Mouse (Mus musculus) kidney, embryonic 14.5 days (tissue): ENCODE measurements around the gene 1700122O11Rik. TPM values are rescaled to one million over a fixed set of nuclear protein-coding genes. Genes with fewer than 3 reads are reported as not detected.

Experiments
- ATAC-seq: fragments of 200-750 bp; cut with Nextera tagmentation; 2 replicates; pipeline ENCODE4 v1.8.0; 2017; ENCODE audit warnings: moderate number of reproducible peaks, mild to moderate bottlenecking, moderate TSS enrichment, moderate library complexity; ENCODE audit not compliant: low FRiP score, low TSS enrichment
- H3K27ac ChIP-seq: fragments of 300-500 bp; sonication (generic); 2 replicates; pipeline ENCODE4 v1.5.1; 2014; ENCODE audit warnings: low read depth, mild to moderate bottlenecking, low read length, moderate library complexity, mixed read lengths
- H3K27me3 ChIP-seq: fragments of 300-500 bp; sonication (generic); 2 replicates; pipeline ENCODE4 v1.6.1; 2014; ENCODE audit warnings: mild to moderate bottlenecking, low read length; ENCODE audit not compliant: control insufficient read depth, insufficient read depth
- H3K36me3 ChIP-seq: fragments of 300-500 bp; sonication (generic); 2 replicates; pipeline ENCODE4 v1.6.1; 2014; ENCODE audit warnings: low read length, mixed read lengths; ENCODE audit not compliant: control insufficient read depth, insufficient read depth
- H3K4me1 ChIP-seq: fragments of 300-500 bp; sonication (generic); 2 replicates; pipeline ENCODE4 v1.6.1; 2014; ENCODE audit warnings: low read length, mixed read lengths; ENCODE audit not compliant: control insufficient read depth, insufficient read depth
- H3K4me2 ChIP-seq: fragments of 300-500 bp; sonication (generic); replicated peaks from 2 replicates; pipeline ENCODE4 v1.6.1; 2014; ENCODE audit warnings: low read depth, mild to moderate bottlenecking, low read length
- H3K4me3 ChIP-seq: fragments of 300-500 bp; sonication (generic); 2 replicates; pipeline ENCODE4 v1.5.1; 2014; ENCODE audit warnings: mild to moderate bottlenecking, low read length
- H3K9ac ChIP-seq: fragments of 300-500 bp; sonication (generic); 2 replicates; pipeline ENCODE4 v1.6.1; 2014; ENCODE audit warnings: low read depth, mild to moderate bottlenecking, low read length, moderate library complexity
- H3K9me3 ChIP-seq: fragments of 300-500 bp; sonication (generic); 2 replicates; pipeline ENCODE4 v1.6.1; 2016; ENCODE audit warnings: low read length; ENCODE audit not compliant: control insufficient read depth
- WGBS: fragments of 180-500 bp; shearing (Covaris S2); extraction: QIAGEN DNeasy Blood & Tissue Kit; methylation state at CpG from one replicate; pipeline ENCODE4 v1.1.7; 2014; 5-methylcytosine and 5-hydroxymethylcytosine counted together
- polyA plus RNA-seq: library from polyadenylated mRNA; unstranded; fragments of >200 nt; fragmentation: Nextera tagmentation; extraction: Ambion mirVana; gene quantifications from 2 replicates; pipeline ENCODE4 v1.2.1, GENCODE M21; 2014

The 1700122O11Rik gene
- polyA plus RNA-seq, 1 experiment from 2014 or later = not detected

- H3K4me3 ChIP-seq = no peak overlapping the region
- no peak overlapping the region for H3K9ac ChIP-seq
- no peak overlapping the region for H3K27ac ChIP-seq
- no peak overlapping the region for H3K4me2 ChIP-seq
- ATAC-seq = no peak
- 76% methylated on average over 10 of the region's 10 CpGs for WGBS
- peaks cover 6% of the 10 kb centered on the region for H3K27me3 ChIP-seq
- peaks cover 6% of the 10 kb centered on the region; the same call in 1 of the 2 replicates for H3K4me1 ChIP-seq
- no peaks in the 10 kb centered on the region for H3K9me3 ChIP-seq
- no peaks in the 10 kb centered on the region for H3K36me3 ChIP-seq
These were observed 14.4 kb upstream of the 1700122O11Rik start for GRCm38 (mm10) chr17:48052338-48053067.

- 65% methylated on average over 5 of the region's 5 CpGs for WGBS
- no peaks in the 10 kb centered on the region for H3K4me1 ChIP-seq
- H3K9me3 ChIP-seq = no peaks in the 10 kb centered on the region
- ATAC-seq = no peak
- no peak overlapping the region for H3K4me2 ChIP-seq
- H3K9ac ChIP-seq = no peak overlapping the region
- H3K27ac ChIP-seq = no peak overlapping the region
- H3K4me3 ChIP-seq = no peak overlapping the region
- H3K27me3 ChIP-seq = peaks cover 6% of the 10 kb centered on the region; the same call in 1 of the 2 replicates
- no peaks in the 10 kb centered on the region for H3K36me3 ChIP-seq
These were observed 13.7 kb upstream of the 1700122O11Rik start for GRCm38 (mm10) chr17:48051638-48052337.

- H3K27ac ChIP-seq = no peak overlapping the region
- H3K36me3 ChIP-seq = no peaks in the 10 kb centered on the region
- H3K9ac ChIP-seq = no peak overlapping the region
- no peaks in the 10 kb centered on the region; the same call in 1 of the 2 replicates for H3K9me3 ChIP-seq
- H3K4me2 ChIP-seq = no peak overlapping the region
- no peak overlapping the region for H3K4me3 ChIP-seq
- ATAC-seq = no peak
- no peaks in the 10 kb centered on the region for H3K27me3 ChIP-seq
- H3K4me1 ChIP-seq = peaks cover 13% of the 10 kb centered on the region; the same call in 1 of the 2 replicates
- WGBS = 42% methylated on average over 4 of the region's 4 CpGs
These were observed 7.5 kb upstream of the 1700122O11Rik start for GRCm38 (mm10) chr17:48045631-48046030.

GRCm38 (mm10) chr17:48043154-48043880, 5.2 kb upstream of the 1700122O11Rik start:
- Histone ChIP-seq H3K27me3 (no peaks in the 10 kb centered on the region), H3K27ac (no peak overlapping the region), H3K36me3 (no peaks in the 10 kb centered on the region), H3K9me3 (no peaks in the 10 kb centered on the region; the same call in 1 of the 2 replicates), H3K4me1 (peaks cover 25% of the 10 kb centered on the region), H3K4me2 (no peak overlapping the region), H3K9ac (no peak overlapping the region), H3K4me3 (no peak overlapping the region)
- ATAC-seq = no peak
- 82% methylated on average over 5 of the region's 5 CpGs for WGBS

- Histone ChIP-seq H3K4me1 (peaks cover 25% of the 10 kb centered on the region), H3K9me3 (no peaks in the 10 kb centered on the region; the same call in 1 of the 2 replicates), H3K9ac (peak overlapping the region; percentile 23; the same call in 1 of the 2 replicates), H3K4me2 (peak overlapping the region; percentile 43), H3K4me3 (peak overlapping the region; percentile 18), H3K27me3 (no peaks in the 10 kb centered on the region), H3K36me3 (no peaks in the 10 kb centered on the region), H3K27ac (peak overlapping the region; percentile 68; the same call in 1 of the 2 replicates)
- peak; percentile 53 for ATAC-seq
- WGBS = 8% methylated on average over 29 of the region's 29 CpGs
These were observed 3.5 kb upstream of the 1700122O11Rik start for GRCm38 (mm10) chr17:48041351-48042287.

GRCm38 (mm10) chr17:48039232-48039866, 1.3 kb upstream of the 1700122O11Rik start:
- Histone ChIP-seq H3K4me2 (peak overlapping the region; percentile 45), H3K27me3 (no peaks in the 10 kb centered on the region), H3K9ac (no peak overlapping the region; the same call in 1 of the 2 replicates), H3K27ac (peak overlapping the region; percentile 55; the same call in 1 of the 2 replicates), H3K4me1 (peaks cover 25% of the 10 kb centered on the region), H3K9me3 (no peaks in the 10 kb centered on the region; the same call in 1 of the 2 replicates), H3K36me3 (no peaks in the 10 kb centered on the region), H3K4me3 (peak overlapping the region; percentile 22; the same call in 1 of the 2 replicates)
- WGBS = 7% methylated on average over 14 of the region's 14 CpGs
- peak; percentile 90 for ATAC-seq

- Histone ChIP-seq H3K9ac (no peak overlapping the region), H3K27me3 (no peaks in the 10 kb centered on the region), H3K27ac (no peak overlapping the region), H3K36me3 (no peaks in the 10 kb centered on the region), H3K9me3 (no peaks in the 10 kb centered on the region), H3K4me3 (no peak overlapping the region), H3K4me1 (peaks cover 24% of the 10 kb centered on the region), H3K4me2 (no peak overlapping the region)
- 66% methylated on average over 3 of the region's 3 CpGs for WGBS
- ATAC-seq = no peak
These were observed 1.2 kb downstream of the 1700122O11Rik start for GRCm38 (mm10) chr17:48036921-48037320.
